Mouse (Mus musculus): ENCODE measurements around the gene Sept3. TPM values are rescaled to one million over a fixed set of nuclear protein-coding genes. Genes with fewer than 3 reads are reported as not detected.
A peak's percentile ranks its signal among the peaks of the same experiment; 100 is the strongest.

Gene Sept3
- polyA plus RNA-seq (2016; fragmentation: Nextera tagmentation; extraction: Ambion mirVana), result 45.5 and 46.3 TPM in 2 replicates

DNA sequence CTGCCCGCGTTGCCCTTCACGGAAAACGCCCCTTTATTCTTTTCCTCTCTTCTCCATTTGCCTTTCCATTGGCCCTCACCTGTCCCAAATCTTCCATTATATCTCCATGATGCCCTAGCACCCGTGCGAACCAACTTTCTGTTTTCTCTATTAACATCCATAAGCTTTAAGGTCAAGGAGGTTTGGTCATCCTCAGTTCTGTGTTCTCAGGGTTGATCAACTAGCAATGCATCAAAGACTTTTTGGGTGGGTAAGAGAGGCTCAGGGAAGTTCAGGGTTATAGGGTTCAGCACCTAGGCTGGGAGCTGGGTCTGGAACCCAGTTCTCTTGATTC, at the start of gene Sept3:
Gene Sept3 (plus strand): TSS at position 301 of the 334 bp plus-strand sequence.
- Histone ChIP-seq H3K4me2 (peak within 1 kb of the TSS; percentile 95), H3K27ac (no peak within 1 kb of the TSS), H3K36me3 (peaks cover 11% of the 10 kb centered on the region), H3K4me3 (replicated peaks) (peak within 1 kb of the TSS; percentile 69), H3K4me1 (replicated peaks) (peaks cover 12% of the 10 kb centered on the region), H3K9ac (replicated peaks) (peak within 1 kb of the TSS; percentile 74), H3K27me3 (peaks cover 40% of the 10 kb centered on the region), H3K9me3 (no peaks in the 10 kb centered on the region)
- ATAC-seq (ENCODE audit: insufficient number of reproducible peaks, insufficient read depth, low FRiP score, low TSS enrichment, low read depth), result no peak
- 28% methylated on average over 6 of the region's 6 CpGs for WGBS

DNA sequence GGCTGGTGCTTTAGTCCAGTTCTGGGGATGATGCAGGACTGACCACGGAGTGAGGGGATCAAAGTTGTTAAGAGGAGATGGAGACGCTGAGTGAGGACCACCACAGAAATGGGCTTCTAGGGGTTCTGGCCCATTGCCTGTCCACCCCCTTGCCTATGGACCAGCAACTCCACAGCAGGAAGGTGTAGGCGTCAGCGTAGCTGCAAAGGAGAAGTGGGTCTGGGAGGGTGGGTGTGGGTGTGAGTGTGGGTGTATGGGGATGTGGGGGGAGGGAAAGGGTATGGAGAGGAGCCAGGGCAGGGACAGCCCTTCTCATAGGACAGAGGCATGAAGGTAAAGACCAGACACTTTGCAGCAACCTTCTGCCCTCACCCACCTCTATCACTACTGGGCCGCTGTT, 48.9 kb upstream of the Sept3 start:
- H3K27ac ChIP-seq, result no peak overlapping the region
- H3K27me3 ChIP-seq, result peaks cover 49% of the 10 kb centered on the region
- no peak for ATAC-seq (ENCODE audit: insufficient number of reproducible peaks, insufficient read depth, low FRiP score, low TSS enrichment, low read depth)
- H3K9me3 ChIP-seq, result no peaks in the 10 kb centered on the region
- no peaks in the 10 kb centered on the region for H3K36me3 ChIP-seq
- no peak overlapping the region for H3K9ac ChIP-seq (replicated peaks)
- WGBS, result 90% methylated on average over 5 of the region's 5 CpGs
- no peak overlapping the region for H3K4me2 ChIP-seq
- H3K4me3 ChIP-seq (replicated peaks), result no peak overlapping the region
- H3K4me1 ChIP-seq (replicated peaks), result peaks cover 17% of the 10 kb centered on the region

DNA sequence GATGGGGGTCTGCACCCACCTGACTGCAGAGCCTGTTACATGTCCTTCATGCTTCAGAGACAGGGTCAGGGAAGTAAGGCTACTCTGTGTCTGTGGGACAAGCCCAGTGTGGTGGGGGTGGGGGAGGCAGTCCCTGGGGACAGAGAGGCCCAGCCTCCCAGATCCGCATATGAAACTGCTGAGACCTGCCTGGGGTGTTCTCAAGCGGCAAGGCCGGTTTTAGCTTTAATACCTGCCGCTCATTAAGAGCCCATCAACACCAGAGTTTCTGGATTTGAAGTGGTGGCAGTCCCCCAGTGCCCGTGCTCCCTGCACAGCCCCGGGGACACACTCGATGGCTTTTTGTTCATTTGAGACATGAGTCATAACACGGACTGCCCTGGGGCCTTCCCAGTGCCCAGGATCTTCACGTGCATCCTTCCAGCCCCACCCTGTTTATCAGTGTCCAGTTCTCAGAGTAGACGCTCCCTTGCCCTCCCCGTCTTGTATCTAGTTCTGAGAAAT, 45.1 kb upstream of the Sept3 start:
- Histone ChIP-seq H3K4me3 (replicated peaks) (no peak overlapping the region), H3K4me1 (replicated peaks) (peaks cover 7% of the 10 kb centered on the region), H3K27ac (no peak overlapping the region), H3K9ac (replicated peaks) (no peak overlapping the region), H3K36me3 (peaks cover 16% of the 10 kb centered on the region; the same call in 1 of the 2 replicates), H3K9me3 (no peaks in the 10 kb centered on the region), H3K4me2 (no peak overlapping the region), H3K27me3 (peaks cover 19% of the 10 kb centered on the region)
- ATAC-seq (ENCODE audit: insufficient number of reproducible peaks, insufficient read depth, low FRiP score, low TSS enrichment, low read depth), result no peak
- 40% methylated on average over 11 of the region's 11 CpGs for WGBS

DNA sequence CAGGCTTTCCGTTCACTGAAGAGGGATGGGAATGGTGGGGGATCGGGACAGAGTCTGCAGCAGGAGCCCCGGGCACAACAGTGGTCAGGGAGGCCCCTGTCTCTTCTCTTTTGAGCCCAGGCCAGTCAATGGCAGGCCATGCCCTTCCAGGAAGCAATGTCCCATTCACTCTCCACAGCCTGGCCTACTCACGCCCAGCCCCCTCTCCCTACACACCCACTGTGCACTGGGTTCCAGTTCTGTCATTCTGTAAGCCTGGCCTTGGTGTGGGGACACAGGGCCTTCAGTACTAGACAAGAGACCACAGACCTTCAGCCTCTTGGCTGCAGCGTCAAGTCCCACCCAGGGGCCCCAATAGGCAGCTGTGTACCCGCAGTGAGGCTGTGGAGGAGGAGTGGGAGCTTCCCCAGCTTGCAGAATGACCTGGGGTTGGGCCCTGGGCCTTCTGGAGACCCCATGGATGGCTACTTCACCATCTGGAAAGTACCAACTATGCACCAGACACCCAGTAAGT, 44.5 kb upstream of the Sept3 start:
- Histone ChIP-seq H3K4me2 (no peak overlapping the region), H3K4me1 (replicated peaks) (peaks cover 5% of the 10 kb centered on the region), H3K36me3 (peaks cover 17% of the 10 kb centered on the region; the same call in 1 of the 2 replicates), H3K9ac (replicated peaks) (no peak overlapping the region), H3K9me3 (no peaks in the 10 kb centered on the region), H3K4me3 (replicated peaks) (no peak overlapping the region), H3K27ac (no peak overlapping the region), H3K27me3 (peaks cover 14% of the 10 kb centered on the region)
- no peak for ATAC-seq (ENCODE audit: insufficient number of reproducible peaks, insufficient read depth, low FRiP score, low TSS enrichment, low read depth)
- WGBS, result 74% methylated on average over 6 of the region's 6 CpGs

DNA sequence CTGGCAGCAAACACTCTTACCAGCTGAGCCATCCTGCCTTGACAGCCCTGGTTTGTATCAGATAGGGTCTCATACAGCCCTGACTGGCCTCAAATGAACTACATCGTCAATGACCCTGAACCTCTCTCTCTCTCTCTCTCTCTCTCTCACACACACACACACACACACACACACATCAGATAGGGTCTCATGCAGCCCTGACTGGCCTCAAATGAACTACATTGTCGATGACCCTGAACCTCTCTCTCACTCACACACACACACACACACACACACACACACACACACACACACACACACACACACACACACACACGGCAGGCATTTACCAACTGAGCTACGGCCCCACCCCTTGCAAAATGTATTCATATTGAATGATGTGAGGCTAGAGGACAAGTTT, 43.6 kb upstream of the Sept3 start:
- H3K4me3 ChIP-seq (replicated peaks), result no peak overlapping the region
- H3K4me1 ChIP-seq (replicated peaks), result peaks cover 5% of the 10 kb centered on the region
- 73% methylated on average over 4 of the region's 4 CpGs for WGBS
- H3K27me3 ChIP-seq, result peaks cover 4% of the 10 kb centered on the region
- no peaks in the 10 kb centered on the region for H3K9me3 ChIP-seq
- H3K36me3 ChIP-seq, result peaks cover 20% of the 10 kb centered on the region; the same call in 1 of the 2 replicates
- H3K4me2 ChIP-seq, result no peak overlapping the region
- no peak for ATAC-seq (ENCODE audit: insufficient number of reproducible peaks, insufficient read depth, low FRiP score, low TSS enrichment, low read depth)
- no peak overlapping the region for H3K9ac ChIP-seq (replicated peaks)
- H3K27ac ChIP-seq, result no peak overlapping the region

DNA sequence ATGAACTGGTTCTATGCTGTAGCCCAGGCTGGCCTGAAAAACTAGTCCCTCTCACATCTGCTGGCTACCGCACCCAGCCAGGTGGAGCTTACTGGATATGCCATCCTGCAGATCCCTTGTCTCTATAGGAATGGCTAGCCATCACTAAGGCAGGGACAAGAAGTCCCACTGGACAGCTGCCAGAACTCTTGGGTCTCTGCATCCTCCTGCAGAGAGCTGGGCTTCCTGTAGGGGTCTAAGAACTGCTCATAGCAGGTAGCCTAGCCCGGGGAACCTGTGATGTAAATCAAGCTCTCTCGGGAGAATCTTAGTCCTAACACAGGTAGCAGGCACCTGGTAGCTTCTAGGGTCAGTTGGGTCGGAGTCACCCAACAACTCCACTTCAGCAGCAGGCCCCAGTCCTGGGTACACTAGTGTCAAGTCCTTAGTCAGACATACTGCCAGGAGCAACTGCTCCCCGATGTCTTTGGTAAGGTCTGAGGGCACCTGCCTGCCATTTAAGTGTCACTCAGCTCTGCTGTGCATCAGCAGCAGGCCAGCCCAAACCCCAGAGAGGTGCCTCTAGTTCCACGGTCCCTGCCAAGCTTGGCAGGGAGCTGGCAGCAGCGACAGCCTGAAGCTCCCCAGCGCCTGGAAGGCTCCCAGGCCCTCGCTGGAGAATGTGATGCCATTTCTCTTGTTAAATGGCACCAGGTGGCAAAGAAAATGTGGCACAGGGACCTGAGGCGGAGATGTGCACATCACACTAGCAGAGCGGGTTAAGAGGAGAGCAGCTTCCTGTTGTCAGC, 42.9 kb upstream of the Sept3 start:
- H3K9me3 ChIP-seq, result no peaks in the 10 kb centered on the region
- no peak for ATAC-seq (ENCODE audit: insufficient number of reproducible peaks, insufficient read depth, low FRiP score, low TSS enrichment, low read depth)
- H3K9ac ChIP-seq (replicated peaks), result no peak overlapping the region
- H3K36me3 ChIP-seq, result peaks cover 20% of the 10 kb centered on the region; the same call in 1 of the 2 replicates
- 69% methylated on average over 11 of the region's 11 CpGs for WGBS
- H3K4me2 ChIP-seq, result no peak overlapping the region
- no peak overlapping the region for H3K27ac ChIP-seq
- peaks cover 5% of the 10 kb centered on the region for H3K4me1 ChIP-seq (replicated peaks)
- H3K27me3 ChIP-seq, result no peaks in the 10 kb centered on the region
- H3K4me3 ChIP-seq (replicated peaks), result no peak overlapping the region

DNA sequence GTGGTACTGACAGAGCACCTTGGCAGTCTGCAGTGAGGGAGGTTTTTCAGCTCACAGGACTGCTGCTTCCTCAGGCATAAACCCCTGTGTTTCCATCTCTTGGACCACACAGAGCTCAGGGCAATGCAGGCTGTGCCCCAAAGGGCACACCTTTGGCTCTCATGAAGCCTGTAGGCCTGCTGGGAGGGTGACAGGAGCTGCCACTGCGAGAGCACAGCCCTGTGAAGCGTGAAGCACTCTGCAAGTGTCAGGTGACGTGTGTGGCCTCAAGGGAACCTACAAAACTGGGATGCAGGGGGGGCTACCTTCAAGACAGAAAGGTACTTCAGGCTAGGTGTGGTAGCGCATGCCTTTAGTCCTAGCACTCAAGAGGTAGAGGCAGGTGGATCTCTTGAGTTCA, 42.0 kb upstream of the Sept3 start:
- Histone ChIP-seq H3K27me3 (no peaks in the 10 kb centered on the region), H3K36me3 (peaks cover 21% of the 10 kb centered on the region; the same call in 1 of the 2 replicates), H3K4me1 (replicated peaks) (peaks cover 5% of the 10 kb centered on the region), H3K9ac (replicated peaks) (0 out of 2 replicates have a peak overlapping the region, but pooled peaks have one; percentile 0), H3K4me2 (no peak overlapping the region), H3K9me3 (no peaks in the 10 kb centered on the region), H3K4me3 (replicated peaks) (no peak overlapping the region), H3K27ac (no peak overlapping the region)
- no peak for ATAC-seq (ENCODE audit: insufficient number of reproducible peaks, insufficient read depth, low FRiP score, low TSS enrichment, low read depth)
- 66% methylated on average over 4 of the region's 4 CpGs for WGBS

DNA sequence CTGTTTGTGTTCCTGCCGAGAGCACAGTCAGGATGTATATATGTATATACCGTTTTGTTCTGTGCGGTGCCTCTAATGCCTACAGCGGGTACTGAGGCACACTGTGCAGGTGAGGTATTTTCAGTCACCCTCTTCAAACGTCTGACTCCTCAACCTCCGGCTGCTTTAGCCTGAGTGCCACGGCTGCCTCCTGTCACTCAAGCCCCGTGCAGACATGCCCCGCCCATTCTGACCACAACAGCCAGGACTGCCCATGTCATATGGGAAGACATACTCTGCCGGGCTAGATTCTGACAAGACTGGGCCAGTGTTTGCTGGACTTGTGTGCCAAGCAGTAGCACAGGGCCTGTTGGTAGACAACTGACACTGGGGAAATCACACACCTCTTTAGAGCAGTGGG, 39.0 kb upstream of the Sept3 start:
- Histone ChIP-seq H3K4me2 (no peak overlapping the region), H3K36me3 (peaks cover 43% of the 10 kb centered on the region; the same call in 1 of the 2 replicates), H3K27ac (no peak overlapping the region), H3K4me3 (replicated peaks) (no peak overlapping the region), H3K9me3 (no peaks in the 10 kb centered on the region), H3K27me3 (no peaks in the 10 kb centered on the region), H3K4me1 (replicated peaks) (no peaks in the 10 kb centered on the region), H3K9ac (replicated peaks) (no peak overlapping the region)
- no peak for ATAC-seq (ENCODE audit: insufficient number of reproducible peaks, insufficient read depth, low FRiP score, low TSS enrichment, low read depth)
- 86% methylated on average over 10 of the region's 10 CpGs for WGBS

DNA sequence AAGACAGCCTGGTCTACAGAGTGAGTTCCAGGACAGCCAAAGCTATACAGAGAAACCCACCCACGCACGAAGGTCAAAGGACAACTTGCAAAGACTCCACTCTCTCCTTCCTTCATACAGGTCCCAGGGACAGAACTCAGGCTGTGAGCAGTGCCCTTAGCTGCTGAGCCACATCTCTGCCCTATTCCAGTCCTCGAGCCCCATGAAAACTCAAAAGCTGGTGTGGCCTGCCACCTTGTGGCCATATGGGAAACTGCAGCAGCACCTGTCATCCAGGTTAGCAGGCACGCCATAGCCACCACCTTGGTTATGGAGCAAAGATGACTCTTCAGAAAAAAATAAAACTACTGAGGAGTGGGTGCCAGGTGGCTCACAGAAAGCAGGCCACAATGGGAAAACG, 38.1 kb upstream of the Sept3 start:
- Histone ChIP-seq H3K36me3 (peaks cover 43% of the 10 kb centered on the region; the same call in 1 of the 2 replicates), H3K9me3 (no peaks in the 10 kb centered on the region), H3K4me3 (replicated peaks) (no peak overlapping the region), H3K27ac (no peak overlapping the region), H3K4me1 (replicated peaks) (no peaks in the 10 kb centered on the region), H3K9ac (replicated peaks) (no peak overlapping the region), H3K27me3 (no peaks in the 10 kb centered on the region), H3K4me2 (no peak overlapping the region)
- 19% methylated on average over 5 of the region's 5 CpGs for WGBS
- peak; percentile 50; the same call in 1 of the 2 replicates for ATAC-seq (ENCODE audit: insufficient number of reproducible peaks, insufficient read depth, low FRiP score, low TSS enrichment, low read depth)

DNA sequence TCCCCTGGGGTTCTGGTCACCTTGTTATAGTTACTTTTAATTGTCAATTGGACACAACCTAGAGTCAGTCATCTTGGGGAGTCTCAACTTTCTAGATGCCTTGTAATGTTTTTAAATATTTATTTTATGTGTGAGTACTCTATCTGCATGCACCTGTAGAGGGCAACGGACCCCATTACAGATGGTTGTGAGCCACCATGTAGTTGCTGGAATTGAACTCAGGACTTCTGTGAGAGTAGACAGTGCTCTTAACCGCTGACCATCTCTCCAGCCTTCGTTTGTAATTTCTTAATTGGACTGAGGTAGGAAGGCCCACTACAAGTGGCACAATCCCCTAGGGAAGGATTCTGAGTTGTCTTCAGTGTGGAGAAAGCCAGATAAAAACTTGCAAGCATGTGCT, 31.4 kb upstream of the Sept3 start:
- Histone ChIP-seq H3K27me3 (no peaks in the 10 kb centered on the region), H3K4me3 (replicated peaks) (peak overlapping the region; percentile 70), H3K4me2 (peak overlapping the region; percentile 93), H3K9me3 (no peaks in the 10 kb centered on the region), H3K36me3 (peaks cover 16% of the 10 kb centered on the region; the same call in 1 of the 2 replicates), H3K4me1 (replicated peaks) (peaks cover 12% of the 10 kb centered on the region), H3K9ac (replicated peaks) (peak overlapping the region; percentile 70), H3K27ac (no peak overlapping the region)
- 74% methylated on average over 3 of the region's 3 CpGs for WGBS
- no peak for ATAC-seq (ENCODE audit: insufficient number of reproducible peaks, insufficient read depth, low FRiP score, low TSS enrichment, low read depth)

DNA sequence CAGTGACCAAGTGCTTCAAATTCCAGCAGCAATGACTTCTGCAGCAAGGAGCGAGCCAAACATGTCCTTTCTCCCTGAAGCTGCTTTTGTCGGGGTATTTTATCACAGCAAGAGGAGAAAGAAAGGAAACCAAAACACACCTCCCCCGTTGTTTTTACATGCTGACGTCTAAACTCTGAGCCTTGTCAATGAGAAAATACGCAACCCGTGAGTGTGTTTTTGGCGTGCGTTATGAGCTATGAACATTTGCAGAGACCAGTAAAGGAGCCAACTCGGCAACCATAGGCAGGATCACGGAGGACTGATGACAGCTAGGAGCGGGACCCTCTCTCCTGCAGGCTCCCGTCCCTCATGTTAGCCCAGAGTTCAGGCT, 31.0 kb upstream of the Sept3 start:
- Histone ChIP-seq H3K27me3 (no peaks in the 10 kb centered on the region), H3K9ac (replicated peaks) (peak overlapping the region; percentile 70), H3K4me3 (replicated peaks) (peak overlapping the region; percentile 70), H3K27ac (no peak overlapping the region), H3K9me3 (no peaks in the 10 kb centered on the region), H3K4me2 (peak overlapping the region; percentile 93), H3K36me3 (peaks cover 11% of the 10 kb centered on the region; the same call in 1 of the 2 replicates), H3K4me1 (replicated peaks) (peaks cover 12% of the 10 kb centered on the region)
- WGBS, result 11% methylated on average over 12 of the region's 12 CpGs
- ATAC-seq (ENCODE audit: insufficient number of reproducible peaks, insufficient read depth, low FRiP score, low TSS enrichment, low read depth), result 0 out of 2 replicates have a peak, but pooled peaks have one; percentile 32
